Mouse (Mus musculus) gastrocnemius, postnatal 25 days (tissue): ENCODE results near the gene Arhgap6. TPM values are rescaled to one million over a fixed set of nuclear protein-coding genes. Genes with fewer than 3 reads are reported as not detected.

ENCODE experiments used
- DNase-seq: peaks from one replicate; pipeline ENCODE4 v3.0.0; 2022
- total RNA-seq, 2 experiments: library from RNA; stranded (reverse); gene quantifications; 1 replicate in 1 of 2; 2 replicates in 1 of 2; pipeline ENCODE4 v1.2.3; 2021

Gene Arhgap6
- total RNA-seq, 2 experiments from 2014 or later = 2.6 to 2.8 TPM

DNA sequence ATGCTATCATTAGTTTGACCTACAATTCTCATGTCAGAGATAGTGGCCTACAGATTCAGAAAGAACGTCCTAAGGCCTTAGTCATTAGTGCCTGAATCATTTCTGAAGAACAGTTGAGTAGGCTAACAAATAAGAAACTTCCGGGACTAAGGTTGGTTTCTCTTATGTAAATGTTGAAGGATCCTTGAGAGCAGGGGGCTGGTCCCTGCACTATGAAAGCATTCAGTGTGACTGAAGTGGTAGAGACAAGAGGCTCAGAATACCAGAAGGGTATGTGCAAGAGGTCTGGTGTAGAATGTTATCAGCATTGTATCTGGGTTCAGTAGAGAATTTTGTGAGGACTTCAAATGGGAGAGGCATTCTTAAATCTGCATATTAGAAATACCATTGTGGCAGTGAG, 185.5 kb downstream of the Arhgap6 start:
- no peak for DNase-seq

DNA sequence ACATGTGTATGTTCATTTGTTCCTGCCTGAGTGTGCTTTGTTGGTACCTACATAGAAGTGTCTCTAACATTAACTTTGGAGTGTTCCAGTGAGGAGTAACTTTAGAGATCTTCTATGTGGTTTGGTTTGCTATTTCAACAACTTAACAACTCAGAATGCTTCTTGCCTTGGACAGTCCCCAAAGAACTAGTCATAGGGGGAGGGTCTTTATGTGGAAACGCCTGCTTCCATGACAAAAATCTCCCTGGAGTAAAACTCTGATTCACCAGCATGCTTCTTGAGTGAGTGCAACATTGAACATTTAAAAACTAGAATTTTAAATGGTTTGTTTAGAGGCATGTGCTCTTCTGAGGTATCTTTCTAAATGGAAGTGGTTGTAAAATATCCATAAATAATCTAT, 212.2 kb downstream of the Arhgap6 start:
- DNase-seq = no peak

DNA sequence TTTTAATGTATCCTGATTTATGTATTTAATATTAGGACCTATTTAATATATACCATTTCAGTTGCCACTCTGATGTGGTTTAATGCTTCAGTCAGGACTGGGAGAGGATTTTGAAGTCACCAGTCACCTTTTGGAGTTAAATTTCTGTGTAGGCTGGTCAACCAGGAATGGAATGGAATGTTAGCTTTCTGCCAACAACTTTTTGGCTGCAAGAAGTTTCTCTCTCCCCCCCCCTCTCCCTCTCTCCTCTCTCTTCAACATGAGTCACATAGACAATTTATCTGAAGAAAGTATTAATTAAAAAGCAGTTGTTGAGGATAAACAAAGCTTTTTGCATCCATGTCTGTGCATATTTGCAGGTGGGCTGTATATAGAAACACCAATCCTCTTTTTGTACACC, 217.8 kb downstream of the Arhgap6 start:
- DNase-seq = no peak

DNA sequence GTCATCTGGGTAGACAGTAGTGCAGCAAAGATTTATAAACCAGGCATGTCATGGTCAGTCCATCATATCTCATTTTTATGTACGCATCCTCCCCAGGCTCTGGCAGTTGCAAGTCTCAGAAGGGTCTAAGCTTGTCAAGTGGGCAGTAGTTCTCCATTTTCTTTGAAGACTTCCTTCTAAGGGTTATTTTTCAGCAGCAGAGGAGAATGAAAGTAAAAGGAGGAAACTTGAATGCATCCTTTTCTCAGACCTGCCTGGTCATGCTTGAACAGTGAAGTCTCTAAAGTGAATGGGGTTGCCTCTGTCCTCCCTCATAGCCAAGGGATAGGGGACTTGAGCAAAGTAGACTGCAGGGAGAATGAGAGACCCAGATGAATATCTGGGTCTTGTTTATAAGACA, 239.5 kb downstream of the Arhgap6 start:
- no peak for DNase-seq

DNA sequence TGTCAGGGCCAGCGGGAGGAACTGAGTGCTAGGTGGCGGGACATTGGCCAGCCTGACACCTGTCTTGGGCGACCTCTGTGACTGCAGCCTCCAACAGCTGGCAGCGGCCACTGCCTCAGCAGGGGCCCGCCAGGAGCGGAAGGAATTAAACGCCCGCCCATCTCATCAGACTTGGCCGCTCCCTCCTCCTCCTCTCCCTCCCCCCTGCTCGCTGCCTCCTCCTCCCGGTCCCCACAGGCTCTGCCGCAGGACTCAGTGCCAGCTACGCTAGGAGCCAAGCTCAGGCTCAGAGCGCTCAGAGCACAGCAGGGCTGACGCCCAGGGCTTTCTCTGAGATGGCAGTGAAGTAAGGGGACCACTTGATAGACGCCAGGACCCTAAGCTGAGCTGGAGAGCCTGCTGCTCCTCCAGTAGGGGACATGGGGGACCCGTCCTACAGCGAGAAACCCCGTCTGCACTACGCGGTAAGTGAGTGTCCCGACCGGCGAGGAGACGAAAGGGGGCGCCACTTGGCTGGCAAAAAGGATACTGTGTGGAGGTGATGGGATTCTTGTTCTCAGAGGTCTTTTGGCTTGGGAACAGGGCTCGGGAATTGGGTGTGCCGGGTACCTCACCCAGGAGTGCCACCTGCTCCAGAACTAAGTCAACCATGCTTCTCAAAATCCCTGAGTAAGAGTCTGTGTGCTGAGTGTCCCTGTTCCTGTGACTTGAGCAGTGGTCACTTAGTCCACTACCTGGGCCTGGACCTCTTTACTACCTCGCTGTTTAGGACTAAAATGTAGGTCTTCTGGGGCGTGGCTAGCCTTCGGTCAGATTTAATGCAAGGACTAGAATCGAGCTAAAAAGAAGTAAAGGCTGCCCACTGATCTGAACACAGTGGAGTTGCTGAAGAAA, 241.8 kb downstream of the Arhgap6 start:
- peak; percentile 82 for DNase-seq

DNA sequence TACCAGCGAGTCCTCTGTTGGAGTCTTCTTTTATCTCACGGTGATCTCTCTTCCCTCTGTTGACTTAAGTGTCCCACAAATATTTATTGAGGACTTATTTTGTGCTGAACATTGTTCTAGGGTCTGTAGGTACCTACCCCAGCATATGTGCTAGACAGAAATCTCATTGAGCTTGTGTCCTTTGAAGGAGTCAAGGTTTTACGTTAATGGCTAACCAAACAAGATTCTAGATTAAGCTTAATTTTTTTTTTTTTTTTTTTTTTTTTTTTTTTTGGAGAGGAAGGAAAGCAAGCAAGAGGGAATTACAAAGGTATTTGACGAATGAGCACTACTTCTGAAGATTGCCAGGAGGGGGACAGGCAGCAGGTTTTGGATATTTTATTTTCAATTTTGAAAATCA, 242.5 kb downstream of the Arhgap6 start:
- DNase-seq = no peak

DNA sequence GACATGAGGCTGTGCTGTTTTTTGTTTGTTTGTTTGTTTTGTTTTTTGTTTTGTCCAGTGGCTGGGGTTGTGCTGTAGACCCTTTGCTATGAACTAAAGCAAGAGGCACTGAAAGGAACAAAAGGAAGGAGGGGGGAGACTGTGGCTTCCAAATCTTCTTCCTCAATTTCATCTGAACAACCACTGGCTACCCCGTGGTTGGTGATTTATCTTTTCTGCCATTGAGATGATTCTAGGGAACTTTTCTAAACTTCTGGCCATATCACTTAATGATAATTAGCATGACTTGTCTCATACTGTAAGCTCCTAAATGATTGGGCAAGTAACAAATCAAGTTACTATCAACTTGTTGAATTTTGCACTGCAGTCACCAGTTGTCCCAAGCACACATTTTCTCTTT, 249.0 kb downstream of the Arhgap6 start:
- no peak for DNase-seq

DNA sequence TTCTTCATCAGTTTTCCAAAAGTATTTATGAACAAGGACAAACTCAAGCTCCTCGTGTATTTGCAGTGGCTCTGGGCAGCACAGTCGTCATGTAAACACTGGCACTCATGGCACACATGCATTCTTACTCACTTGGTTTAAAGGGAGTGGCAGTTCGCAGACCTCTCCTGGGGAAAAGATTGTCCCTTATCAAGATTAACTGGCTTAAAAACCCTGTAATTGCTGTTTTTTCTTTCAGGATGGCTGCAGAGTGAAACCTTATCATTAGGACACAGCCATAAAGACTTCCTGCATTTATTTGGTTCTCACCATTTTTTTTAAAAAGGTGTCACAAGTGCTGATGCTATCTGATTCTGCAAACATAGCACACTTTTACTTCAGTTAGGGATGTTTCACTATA, 252.7 kb downstream of the Arhgap6 start:
- DNase-seq = no peak

DNA sequence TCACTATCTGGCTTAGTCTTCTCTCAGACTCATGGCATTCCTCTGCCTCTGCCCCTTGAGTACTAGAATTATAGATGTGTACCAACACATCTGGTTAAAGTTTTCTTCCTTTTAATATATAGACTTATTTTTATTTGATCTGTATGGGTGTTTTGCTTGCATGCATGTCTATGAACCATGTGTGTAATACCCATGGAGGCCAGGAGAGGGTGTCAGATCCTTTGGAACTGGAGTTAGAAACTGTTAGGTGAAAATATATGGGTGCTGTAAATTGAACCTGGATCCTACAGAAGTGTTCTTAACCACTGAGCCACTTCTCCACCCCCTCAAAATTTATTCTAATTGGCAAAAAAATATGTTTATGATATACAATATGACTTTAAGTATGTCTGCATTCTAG, 254.7 kb downstream of the Arhgap6 start:
- DNase-seq = no peak

DNA sequence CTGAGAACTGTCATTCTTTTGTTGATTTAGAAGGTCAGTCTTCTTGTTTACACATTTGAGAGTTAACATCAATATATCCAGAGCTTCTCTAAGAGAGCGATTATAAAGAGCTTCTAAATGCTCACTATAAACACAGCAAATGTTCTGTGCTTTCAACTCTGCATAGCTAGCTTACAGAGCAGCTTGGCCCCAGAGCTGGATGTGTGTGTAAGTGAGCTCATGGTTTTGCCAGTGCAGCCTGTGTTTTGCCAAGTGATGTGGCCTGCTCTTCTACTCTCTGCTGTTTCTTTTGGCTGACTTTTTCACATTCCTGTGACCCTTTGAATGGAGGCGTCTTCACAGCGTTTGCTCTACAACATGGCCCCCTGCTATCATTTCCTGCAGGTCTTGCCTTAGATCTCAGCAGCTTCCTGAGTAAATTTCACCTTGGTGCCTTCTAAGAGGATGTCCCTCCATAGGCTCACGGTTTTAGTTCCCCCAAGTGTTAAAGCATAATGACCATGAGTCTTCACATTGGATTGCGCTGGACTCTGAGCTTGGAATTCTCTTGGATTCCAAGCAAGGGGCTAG, 259.1 kb downstream of the Arhgap6 start:
- peak; percentile 15 for DNase-seq

DNA sequence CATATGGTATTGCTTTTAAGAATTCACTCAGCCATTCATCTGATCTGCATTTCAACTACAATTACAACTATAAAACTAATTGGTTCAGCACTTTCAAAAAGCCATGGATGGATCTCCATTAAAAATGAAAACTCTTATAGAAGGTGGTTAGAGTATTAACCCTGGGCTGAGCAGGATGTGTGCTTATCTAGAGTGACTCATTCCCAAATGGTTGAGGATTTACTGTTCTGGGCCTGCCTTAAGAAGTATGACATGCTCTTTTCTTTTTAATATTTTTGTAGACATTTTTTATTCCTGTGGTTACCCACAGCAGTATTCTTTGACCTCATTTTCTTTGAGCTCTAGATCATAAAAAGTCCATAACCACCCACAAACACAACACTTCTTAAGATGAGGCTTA, 267.7 kb downstream of the Arhgap6 start:
- no peak for DNase-seq

DNA sequence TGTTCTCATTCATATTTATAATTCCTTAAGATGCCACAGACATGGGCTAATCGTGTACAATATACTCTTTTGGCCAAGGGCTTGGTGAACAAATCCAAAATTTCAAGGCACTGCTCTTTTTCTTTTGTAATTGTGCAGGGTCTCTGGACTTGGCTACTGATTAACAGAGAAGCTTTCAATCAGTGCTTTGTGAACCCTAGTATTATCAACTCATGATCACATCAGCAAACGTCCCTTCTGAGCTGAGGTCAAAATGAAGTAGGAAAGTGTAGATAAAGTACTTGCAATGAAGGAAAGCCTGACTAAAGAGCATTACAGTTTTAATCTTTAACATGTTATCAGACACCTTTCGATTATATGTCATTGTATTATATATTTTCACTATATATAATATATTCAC, 270.4 kb downstream of the Arhgap6 start:
- no peak for DNase-seq

DNA sequence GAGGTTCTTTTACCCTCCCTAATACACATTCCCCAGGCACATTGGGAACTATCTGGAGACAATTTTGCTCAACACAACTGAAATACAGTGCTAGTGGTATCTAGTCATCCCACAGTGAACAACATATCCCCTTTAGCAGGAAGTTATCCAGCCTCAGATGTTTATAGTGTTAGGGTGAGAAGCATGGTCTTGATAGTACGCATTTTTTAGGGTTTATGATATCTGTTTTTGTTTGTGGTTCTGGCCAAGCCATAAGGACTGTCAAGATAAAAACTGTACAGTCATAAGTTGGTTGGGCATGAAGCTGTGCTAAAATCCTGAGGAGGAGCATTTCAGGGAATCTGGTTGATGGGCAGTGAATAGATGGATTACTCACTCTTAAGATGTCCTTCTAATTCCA, 271.0 kb downstream of the Arhgap6 start:
- no peak for DNase-seq

DNA sequence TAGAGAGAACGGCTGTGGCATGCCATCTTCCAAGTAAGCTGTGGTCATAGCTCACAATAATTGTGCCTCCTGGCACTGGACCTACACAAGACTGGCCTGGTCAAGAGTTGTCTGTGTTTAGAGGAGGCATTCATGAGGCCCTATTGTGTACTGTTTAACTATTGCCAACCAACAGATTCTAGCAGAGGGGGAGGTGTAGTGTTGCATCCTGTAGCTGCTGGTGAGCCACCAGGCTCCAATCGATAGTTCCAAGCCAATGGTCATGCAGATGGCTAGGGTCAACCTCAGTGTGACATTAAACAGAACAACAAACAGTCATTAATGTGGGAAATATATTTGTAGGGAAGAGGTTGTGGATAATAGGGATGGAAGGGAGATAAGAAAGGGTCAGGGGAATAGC, 280.1 kb downstream of the Arhgap6 start:
- DNase-seq = no peak

DNA sequence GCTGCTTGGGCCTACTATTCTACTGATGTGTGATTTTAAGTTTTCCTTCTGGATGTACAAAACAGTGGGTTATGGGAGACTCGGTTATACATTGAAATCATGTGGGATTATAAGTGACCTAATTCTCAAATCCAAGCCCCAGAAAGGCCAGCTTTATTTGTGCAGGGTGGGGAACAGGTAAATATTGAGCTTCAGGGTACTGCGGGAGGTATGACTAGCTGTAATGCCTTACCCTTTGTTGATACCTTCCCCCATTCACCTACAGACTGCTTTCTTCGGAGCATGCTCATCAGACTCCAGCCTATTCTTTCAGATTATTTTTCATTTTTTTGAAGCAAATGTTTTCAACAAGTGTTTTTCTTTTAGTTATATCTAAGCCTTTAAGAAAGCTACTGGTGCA, 286.7 kb downstream of the Arhgap6 start:
- no peak for DNase-seq

DNA sequence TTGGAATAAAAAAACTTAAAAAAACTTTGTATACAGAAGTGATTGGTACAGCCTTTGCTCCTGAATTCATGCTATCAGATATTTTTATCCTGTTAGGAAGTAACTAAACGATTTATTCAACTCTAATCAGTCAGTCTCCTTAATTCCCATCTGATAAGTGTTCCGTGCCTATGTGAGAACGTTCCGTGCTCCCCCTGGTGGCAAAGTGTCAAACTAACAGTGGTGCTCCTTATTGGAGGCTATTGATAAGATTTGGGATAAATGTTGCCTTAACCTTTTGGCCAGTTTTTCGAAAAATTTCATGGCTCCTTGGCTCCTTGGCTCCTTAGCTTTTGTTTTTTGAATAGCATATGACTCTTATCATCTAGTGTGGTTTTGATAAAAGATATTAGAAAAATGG, 291.0 kb downstream of the Arhgap6 start:
- peak; percentile 11 for DNase-seq

DNA sequence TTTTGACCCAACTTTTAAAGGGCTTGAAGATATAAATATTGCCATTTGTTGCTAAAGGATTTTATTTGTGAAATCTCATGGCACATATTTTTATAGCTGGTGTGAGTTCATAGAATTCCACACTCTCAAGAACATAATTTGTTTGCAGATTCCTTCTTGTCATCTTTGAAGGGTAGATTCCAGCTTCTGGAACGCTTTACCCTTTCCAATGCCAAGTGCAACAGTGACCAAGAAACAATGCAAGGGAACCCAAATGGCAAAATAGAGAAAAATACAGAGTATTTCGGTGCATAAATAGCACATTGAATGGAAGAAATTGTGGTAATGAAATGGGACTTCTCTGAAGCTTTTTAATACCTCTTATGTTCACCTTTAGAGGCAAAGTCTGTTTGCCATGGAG, 294.3 kb downstream of the Arhgap6 start:
- DNase-seq = no peak

DNA sequence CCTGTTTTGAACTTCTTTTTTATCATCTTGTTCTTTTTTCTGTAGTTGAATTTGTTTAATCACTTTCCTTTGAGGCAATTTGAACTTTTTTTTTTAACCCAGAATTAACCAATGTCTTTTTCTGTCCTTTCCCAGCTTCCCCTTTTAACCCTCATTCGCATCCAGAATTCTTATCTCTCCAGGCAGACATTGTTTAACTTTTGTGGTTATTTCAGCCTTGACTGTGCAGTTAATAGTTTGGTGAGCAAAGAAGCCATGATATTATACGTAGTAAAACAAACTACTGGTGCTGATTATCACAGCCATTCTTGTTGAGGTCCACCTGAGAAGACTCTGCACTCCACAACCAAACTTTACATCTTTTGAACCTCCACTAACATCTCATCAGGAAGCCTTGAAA, 299.7 kb downstream of the Arhgap6 start:
- no peak for DNase-seq

DNA sequence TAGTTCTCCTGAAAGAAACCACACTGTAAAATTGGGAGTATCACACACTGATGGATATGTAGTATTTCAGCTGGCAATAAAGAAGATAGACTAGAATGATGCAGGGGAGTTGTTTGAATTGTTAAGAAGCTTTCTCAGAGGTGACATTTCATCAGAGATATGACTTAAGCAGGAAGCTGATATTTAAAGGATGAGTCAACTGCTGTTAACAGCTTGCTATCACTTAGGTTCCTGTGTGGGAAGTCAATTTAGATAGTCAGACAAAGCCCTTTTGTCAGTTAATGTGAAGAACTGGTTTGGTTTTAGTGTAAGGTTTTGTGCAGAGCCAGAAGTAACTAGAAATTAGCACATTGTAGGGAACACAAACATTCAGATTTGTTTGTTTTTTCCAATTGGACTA, 300.7 kb downstream of the Arhgap6 start:
- DNase-seq = no peak

DNA sequence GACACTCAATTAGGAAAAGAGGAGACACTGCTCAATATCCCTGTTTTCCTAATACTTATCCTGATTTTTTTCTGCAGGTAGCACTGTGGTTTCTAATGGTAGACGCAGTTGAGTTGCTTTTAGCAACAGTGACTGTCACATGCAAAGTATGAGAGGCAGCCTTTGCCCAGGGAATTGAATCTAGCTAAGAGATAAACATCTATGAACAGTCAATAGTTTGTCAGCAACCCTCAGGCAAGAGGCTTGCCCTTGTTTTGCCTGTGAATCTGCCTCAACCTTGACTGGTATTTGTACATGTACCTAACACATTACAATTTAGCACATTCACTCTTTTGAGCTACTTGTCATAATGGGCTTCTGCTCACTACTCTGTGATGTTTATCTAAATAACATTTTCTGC, 307.8 kb downstream of the Arhgap6 start:
- DNase-seq = no peak

DNA sequence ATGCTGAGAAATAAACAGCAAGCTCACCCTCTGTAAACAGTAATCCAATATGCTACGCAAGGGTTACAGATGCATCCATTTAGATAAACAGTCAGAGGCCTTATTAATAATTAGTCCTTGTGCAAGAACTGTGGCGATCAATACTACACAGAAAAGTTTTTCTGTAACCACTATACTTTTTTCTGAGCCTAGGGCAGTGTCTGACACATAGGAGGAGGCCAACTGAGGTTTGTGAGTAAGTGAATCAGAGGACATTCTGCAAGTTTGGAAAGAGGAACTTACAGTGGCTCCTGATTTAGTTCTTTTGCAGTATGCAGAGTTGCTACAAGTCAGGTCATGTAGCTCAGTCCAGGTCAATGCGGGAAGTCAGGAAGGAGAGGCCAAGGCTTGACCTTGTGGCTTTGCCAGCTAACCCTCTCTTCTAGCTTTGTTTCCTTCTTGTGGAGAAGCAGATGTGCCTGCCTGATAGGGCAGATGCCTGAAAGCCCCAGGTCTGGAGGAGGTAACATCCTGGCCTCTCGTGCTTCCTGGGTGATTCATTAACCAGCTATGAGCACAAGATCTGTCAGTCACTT, 311.2 kb downstream of the Arhgap6 start:
- no peak for DNase-seq

DNA sequence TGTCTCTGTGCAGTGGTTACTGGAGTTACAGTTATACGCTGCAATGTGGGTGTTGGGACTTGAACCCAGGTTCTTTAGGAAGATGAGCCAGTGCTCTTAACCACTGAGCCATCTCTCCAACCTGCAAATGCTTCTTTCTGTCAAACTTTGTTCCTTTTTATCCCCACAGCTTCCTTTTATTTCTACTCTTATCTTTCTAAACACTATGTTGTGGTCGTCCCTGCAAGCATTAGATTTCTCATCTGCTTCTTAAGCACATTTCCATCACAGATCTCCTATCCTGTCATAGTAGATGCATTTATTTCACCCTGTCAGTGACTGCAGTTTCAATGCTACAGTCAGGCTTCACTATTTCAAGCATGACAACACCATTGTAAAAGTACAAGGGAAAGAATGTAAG, 312.5 kb downstream of the Arhgap6 start:
- no peak for DNase-seq

DNA sequence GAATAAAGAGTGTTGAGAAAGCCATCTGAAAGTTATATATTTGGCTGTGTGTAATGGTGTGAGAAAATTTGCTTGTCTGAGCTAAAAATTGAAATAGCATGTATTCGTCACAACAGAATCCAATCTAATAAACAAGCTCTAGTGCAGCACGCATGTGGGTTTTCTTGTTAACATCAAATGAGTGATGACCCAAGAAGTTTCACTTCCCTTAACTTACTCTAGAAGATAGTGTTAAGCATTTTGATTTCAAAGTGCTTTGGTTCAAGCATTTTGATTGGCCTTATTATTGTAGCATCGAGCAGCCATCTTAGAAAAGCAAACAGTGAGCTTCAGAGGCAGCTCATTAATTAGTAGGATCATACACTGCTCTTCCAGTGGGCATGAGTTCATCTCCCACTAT, 315.1 kb downstream of the Arhgap6 start:
- no peak for DNase-seq

DNA sequence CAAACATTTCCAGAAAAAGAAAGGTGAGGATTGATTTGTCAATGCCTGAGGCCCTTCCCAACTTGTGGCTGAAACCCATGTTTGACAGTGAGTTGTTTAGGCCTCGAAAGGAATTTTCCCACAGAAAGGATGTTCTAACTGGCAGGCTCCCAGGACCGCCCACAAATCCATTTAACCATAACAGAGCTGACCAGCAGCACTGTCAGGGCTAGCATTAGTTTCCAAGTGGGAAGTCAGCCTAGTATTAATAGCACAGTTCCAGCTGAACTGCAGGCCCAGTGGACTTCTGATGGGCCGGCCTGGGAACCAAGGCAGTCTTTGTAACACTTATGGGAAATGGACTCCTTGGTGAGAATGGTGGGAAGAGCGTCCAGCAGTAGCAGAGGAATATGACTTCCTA, 317.8 kb downstream of the Arhgap6 start:
- DNase-seq = peak; percentile 46
